Mouse (Mus musculus) hindbrain, embryonic 15.5 days (tissue): ENCODE data around the gene Col5a1. TPM values are rescaled to one million over a fixed set of nuclear protein-coding genes. Genes with fewer than 3 reads are reported as not detected.

Experiments
- ATAC-seq: fragments of 200-750 bp; cut with Nextera tagmentation; 2 replicates; pipeline ENCODE4 v1.8.0; 2017; ENCODE audit warnings: low read depth, moderate number of reproducible peaks, moderate TSS enrichment; ENCODE audit not compliant: low FRiP score
- H3K27ac ChIP-seq: fragments of 300-500 bp; sonication (generic); replicated peaks from 2 replicates; pipeline ENCODE4 v1.5.1; 2015; ENCODE audit warnings: mild to moderate bottlenecking, inconsistent platforms
- H3K27me3 ChIP-seq: fragments of 300-500 bp; sonication (generic); 2 replicates; pipeline ENCODE4 v1.6.1; 2015; ENCODE audit warnings: control low read depth, inconsistent platforms
- H3K36me3 ChIP-seq: fragments of 300-500 bp; sonication (generic); 2 replicates; pipeline ENCODE4 v1.6.1; 2015; ENCODE audit warnings: control low read depth, inconsistent platforms
- H3K4me1 ChIP-seq: fragments of 300-500 bp; sonication (generic); replicated peaks from 2 replicates; pipeline ENCODE4 v1.6.1; 2015; ENCODE audit warnings: control low read depth, inconsistent platforms
- H3K4me2 ChIP-seq: fragments of 300-500 bp; sonication (generic); 2 replicates; pipeline ENCODE4 v1.6.1; 2015; ENCODE audit warnings: moderate library complexity, mild to moderate bottlenecking, inconsistent platforms
- H3K4me3 ChIP-seq: fragments of 300-500 bp; sonication (generic); 2 replicates; pipeline ENCODE4 v1.5.1; 2015; ENCODE audit warnings: mild to moderate bottlenecking, inconsistent platforms
- H3K9ac ChIP-seq: fragments of 300-500 bp; sonication (generic); 2 replicates; pipeline ENCODE4 v1.6.1; 2015; ENCODE audit warnings: inconsistent platforms
- H3K9me3 ChIP-seq: fragments of 300-500 bp; sonication (generic); 2 replicates; pipeline ENCODE4 v1.6.1; 2016; ENCODE audit warnings: control low read depth, inconsistent platforms
- WGBS: fragments of 180-500 bp; shearing (Covaris S2); methylation state at CpG from one replicate; pipeline ENCODE4 v1.1.7; 2015; 5-methylcytosine and 5-hydroxymethylcytosine counted together
- polyA plus RNA-seq: library from polyadenylated mRNA; unstranded; fragments of >200 nt; fragmentation: Nextera tagmentation; extraction: Ambion mirVana; gene quantifications from 2 replicates; pipeline ENCODE4 v1.2.1, GENCODE M21; 2015

Col5a1 gene
- polyA plus RNA-seq, 1 experiment from 2014 or later = 12.0 TPM

DNA sequence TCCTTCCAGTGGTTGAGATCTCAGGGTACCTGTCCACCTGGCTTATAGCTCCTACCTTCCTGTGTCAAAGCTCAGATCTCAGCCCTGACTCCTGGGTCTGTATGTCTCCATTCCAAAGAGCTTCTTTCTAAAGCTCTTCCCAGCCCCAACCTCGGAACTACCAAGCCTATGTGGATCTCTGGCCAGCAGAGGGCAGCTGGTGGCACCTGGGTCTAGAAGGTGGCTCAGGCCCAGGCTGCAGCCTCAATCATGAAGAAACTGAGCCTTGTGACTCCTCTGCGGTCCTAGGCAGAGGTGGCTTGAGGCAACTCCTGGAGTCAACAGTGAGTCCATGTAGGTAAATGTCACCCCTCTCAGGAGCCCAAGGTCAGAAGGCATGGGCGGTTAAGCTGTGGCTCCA is 97.7 kb downstream of the Col5a1 start:
- no peak overlapping the region for H3K27ac ChIP-seq
- no peak for ATAC-seq
- no peak overlapping the region for H3K4me3 ChIP-seq
- H3K36me3 ChIP-seq = no peaks in the 10 kb centered on the region
- no peaks in the 10 kb centered on the region for H3K27me3 ChIP-seq
- H3K9me3 ChIP-seq = no peaks in the 10 kb centered on the region
- H3K9ac ChIP-seq = no peak overlapping the region
- WGBS = 54% methylated on average over 3 of the region's 3 CpGs
- peaks cover 5% of the 10 kb centered on the region; the same call in 1 of the 2 replicates for H3K4me1 ChIP-seq
- H3K4me2 ChIP-seq = no peak overlapping the region

DNA sequence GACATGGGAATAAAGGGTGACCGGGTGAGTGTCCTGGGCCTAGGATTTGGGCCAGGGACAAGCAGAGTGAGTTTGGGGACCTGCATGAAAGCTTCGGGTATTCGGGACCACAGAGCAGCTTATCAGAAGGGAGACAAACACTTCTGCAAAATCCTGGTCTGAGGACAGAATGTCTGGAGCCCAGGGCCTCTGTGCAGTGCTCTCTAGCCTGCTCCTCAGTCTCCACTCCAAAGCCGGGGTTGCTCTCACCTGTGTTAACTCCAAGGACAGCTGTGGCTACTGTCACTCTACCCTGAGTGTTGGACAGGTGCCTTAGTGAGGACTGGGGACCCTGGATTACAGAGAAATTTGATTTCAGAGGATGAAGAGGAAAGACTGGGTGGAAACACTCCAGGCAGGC is 100.5 kb downstream of the Col5a1 start:
- Histone ChIP-seq H3K27ac (no peak overlapping the region), H3K36me3 (no peaks in the 10 kb centered on the region), H3K9me3 (no peaks in the 10 kb centered on the region), H3K4me1 (0 out of 2 replicates have a peak, but pooled peaks cover 2% of the 10 kb centered on the region), H3K4me3 (no peak overlapping the region), H3K9ac (no peak overlapping the region), H3K27me3 (no peaks in the 10 kb centered on the region), H3K4me2 (no peak overlapping the region)
- ATAC-seq = no peak
- WGBS = 96% methylated on average over 4 of the region's 4 CpGs

- H3K9ac ChIP-seq = no peak overlapping the region
- H3K27ac ChIP-seq = no peak overlapping the region; the same call in 1 of the 2 replicates
- H3K9me3 ChIP-seq = no peaks in the 10 kb centered on the region
- WGBS = 71% methylated on average over 13 of the region's 13 CpGs
- H3K36me3 ChIP-seq = no peaks in the 10 kb centered on the region
- no peak overlapping the region for H3K4me3 ChIP-seq
- H3K27me3 ChIP-seq = no peaks in the 10 kb centered on the region
- H3K4me2 ChIP-seq = no peak overlapping the region
- peaks cover 22% of the 10 kb centered on the region for H3K4me1 ChIP-seq
- ATAC-seq = no peak
Observed at GRCm38 (mm10) chr2:27990430-27991211, 104.4 kb downstream of the Col5a1 start.

DNA sequence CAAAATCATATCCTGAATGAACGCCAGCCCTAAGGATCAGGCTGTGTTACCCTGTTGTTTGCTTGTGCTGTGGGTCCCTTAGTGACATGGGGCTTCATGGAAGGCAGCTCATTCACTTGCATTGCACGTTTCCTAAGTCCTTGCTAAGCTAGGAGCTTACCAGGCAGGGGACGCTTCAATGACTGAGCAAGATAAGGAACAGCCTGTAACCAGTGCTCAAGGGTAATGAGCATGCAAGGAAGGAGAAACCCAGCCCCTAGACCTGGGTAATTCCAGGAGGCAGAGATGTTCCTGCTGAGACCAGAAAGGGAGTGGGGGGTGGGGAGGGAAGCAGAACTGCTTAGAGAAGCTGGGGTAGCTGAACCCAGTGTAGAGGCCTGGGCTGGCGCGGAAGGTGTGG is 107.2 kb downstream of the Col5a1 start:
- no peak overlapping the region for H3K4me3 ChIP-seq
- peaks cover 29% of the 10 kb centered on the region for H3K4me1 ChIP-seq
- 73% methylated on average over 5 of the region's 5 CpGs for WGBS
- no peaks in the 10 kb centered on the region for H3K27me3 ChIP-seq
- no peaks in the 10 kb centered on the region for H3K9me3 ChIP-seq
- no peaks in the 10 kb centered on the region for H3K36me3 ChIP-seq
- peak; percentile 48; the same call in 1 of the 2 replicates for ATAC-seq
- no peak overlapping the region for H3K9ac ChIP-seq
- peak overlapping the region; percentile 76; the same call in 1 of the 2 replicates for H3K27ac ChIP-seq
- H3K4me2 ChIP-seq = no peak overlapping the region

GRCm38 (mm10) chr2:27999996-28000583 is 113.9 kb downstream of the Col5a1 start:
- ATAC-seq = no peak
- H3K9me3 ChIP-seq = no peaks in the 10 kb centered on the region
- no peak overlapping the region for H3K4me3 ChIP-seq
- H3K4me2 ChIP-seq = no peak overlapping the region
- H3K4me1 ChIP-seq = peaks cover 31% of the 10 kb centered on the region; the same call in 1 of the 2 replicates
- 88% methylated on average over 9 of the region's 9 CpGs for WGBS
- no peaks in the 10 kb centered on the region for H3K27me3 ChIP-seq
- 0 out of 2 replicates have a peak overlapping the region, but pooled peaks have one; percentile 8 for H3K27ac ChIP-seq
- H3K36me3 ChIP-seq = no peaks in the 10 kb centered on the region
- no peak overlapping the region for H3K9ac ChIP-seq

DNA sequence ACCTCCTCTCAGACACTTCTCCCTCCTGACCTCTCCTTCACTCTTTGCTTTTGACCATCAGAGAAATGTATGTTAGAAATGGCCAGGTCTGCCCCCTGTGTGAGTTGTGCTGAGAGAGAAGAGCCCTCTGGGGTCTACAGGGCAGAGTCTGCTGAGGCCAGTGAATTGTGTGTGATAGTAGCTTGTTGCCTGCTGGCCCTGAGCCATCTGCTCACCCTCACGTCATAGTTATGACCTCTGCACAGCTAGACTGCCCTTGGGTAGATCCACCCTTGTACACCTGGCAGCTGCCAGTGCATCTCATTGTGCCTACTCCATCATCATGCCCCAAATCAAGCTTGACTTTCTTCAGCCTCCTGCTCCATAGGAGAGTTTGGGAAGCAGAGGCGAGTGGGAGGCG is 114.4 kb downstream of the Col5a1 start:
- Histone ChIP-seq H3K4me1 (peaks cover 27% of the 10 kb centered on the region; the same call in 1 of the 2 replicates), H3K36me3 (no peaks in the 10 kb centered on the region), H3K4me3 (no peak overlapping the region), H3K9me3 (no peaks in the 10 kb centered on the region), H3K27ac (peak overlapping the region; percentile 3; the same call in 1 of the 2 replicates), H3K9ac (no peak overlapping the region), H3K4me2 (no peak overlapping the region), H3K27me3 (no peaks in the 10 kb centered on the region)
- WGBS = 70% methylated on average over 3 of the region's 3 CpGs
- no peak for ATAC-seq

GRCm38 (mm10) chr2:28001206-28001605 is 115.0 kb downstream of the Col5a1 start:
- ATAC-seq = no peak
- Histone ChIP-seq H3K9me3 (no peaks in the 10 kb centered on the region), H3K27me3 (no peaks in the 10 kb centered on the region), H3K4me3 (no peak overlapping the region), H3K4me2 (no peak overlapping the region), H3K9ac (no peak overlapping the region), H3K27ac (peak overlapping the region; percentile 3; the same call in 1 of the 2 replicates), H3K4me1 (peaks cover 26% of the 10 kb centered on the region; the same call in 1 of the 2 replicates), H3K36me3 (no peaks in the 10 kb centered on the region)
- WGBS = 78% methylated on average over 11 of the region's 11 CpGs

GRCm38 (mm10) chr2:28005187-28005586 is 119.0 kb downstream of the Col5a1 start:
- H3K9ac ChIP-seq = no peak overlapping the region
- no peak for ATAC-seq
- H3K4me3 ChIP-seq = no peak overlapping the region
- H3K27ac ChIP-seq = no peak overlapping the region
- H3K36me3 ChIP-seq = no peaks in the 10 kb centered on the region
- 95% methylated on average over 4 of the region's 4 CpGs for WGBS
- no peaks in the 10 kb centered on the region for H3K27me3 ChIP-seq
- no peaks in the 10 kb centered on the region for H3K9me3 ChIP-seq
- H3K4me2 ChIP-seq = no peak overlapping the region
- H3K4me1 ChIP-seq = peaks cover 29% of the 10 kb centered on the region

- Histone ChIP-seq H3K27ac (peak overlapping the region; percentile 67), H3K4me1 (peaks cover 20% of the 10 kb centered on the region), H3K36me3 (no peaks in the 10 kb centered on the region), H3K4me2 (no peak overlapping the region), H3K27me3 (no peaks in the 10 kb centered on the region), H3K4me3 (no peak overlapping the region), H3K9ac (no peak overlapping the region), H3K9me3 (no peaks in the 10 kb centered on the region)
- 28% methylated on average over 4 of the region's 4 CpGs for WGBS
- no peak for ATAC-seq
Observed at GRCm38 (mm10) chr2:28008261-28008660, 122.0 kb downstream of the Col5a1 start.

GRCm38 (mm10) chr2:28012367-28012766 is 126.1 kb downstream of the Col5a1 start:
- 56% methylated on average over 3 of the region's 3 CpGs for WGBS
- Histone ChIP-seq H3K27ac (no peak overlapping the region), H3K4me2 (no peak overlapping the region), H3K9ac (no peak overlapping the region), H3K27me3 (no peaks in the 10 kb centered on the region), H3K9me3 (no peaks in the 10 kb centered on the region), H3K4me3 (no peak overlapping the region), H3K4me1 (peaks cover 17% of the 10 kb centered on the region), H3K36me3 (no peaks in the 10 kb centered on the region)
- ATAC-seq = no peak

DNA sequence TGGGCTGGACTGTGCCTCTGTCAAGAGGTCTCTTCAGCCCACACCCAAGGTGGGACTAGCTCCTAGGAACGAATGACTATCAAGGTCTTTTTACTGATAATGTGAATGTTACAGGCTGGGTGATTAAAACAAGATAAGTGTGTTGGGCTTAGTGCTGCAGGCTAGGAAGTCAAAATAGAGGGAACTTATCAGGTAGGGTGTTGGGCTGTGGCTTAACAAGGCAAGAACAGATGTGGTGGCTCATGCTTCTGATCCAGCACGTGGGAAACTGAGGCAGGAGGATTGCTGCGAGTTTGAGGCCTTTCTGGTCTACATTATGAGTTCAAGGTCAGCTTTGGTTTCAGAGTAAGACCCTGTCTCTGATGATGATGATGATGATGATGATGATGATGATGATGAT is 128.6 kb downstream of the Col5a1 start:
- Histone ChIP-seq H3K27me3 (no peaks in the 10 kb centered on the region), H3K9me3 (no peaks in the 10 kb centered on the region), H3K27ac (no peak overlapping the region), H3K9ac (no peak overlapping the region), H3K4me3 (no peak overlapping the region), H3K4me2 (no peak overlapping the region), H3K36me3 (no peaks in the 10 kb centered on the region), H3K4me1 (no peaks in the 10 kb centered on the region)
- no peak for ATAC-seq
- WGBS = 96% methylated on average over 3 of the region's 3 CpGs

- H3K9me3 ChIP-seq = no peaks in the 10 kb centered on the region
- H3K9ac ChIP-seq = no peak overlapping the region
- no peak overlapping the region for H3K4me3 ChIP-seq
- no peak overlapping the region for H3K4me2 ChIP-seq
- H3K27me3 ChIP-seq = no peaks in the 10 kb centered on the region
- WGBS = 90% methylated on average over 6 of the region's 6 CpGs
- ATAC-seq = no peak
- H3K4me1 ChIP-seq = no peaks in the 10 kb centered on the region
- H3K36me3 ChIP-seq = no peaks in the 10 kb centered on the region
- H3K27ac ChIP-seq = no peak overlapping the region
Observed at GRCm38 (mm10) chr2:28024416-28024815, 138.2 kb downstream of the Col5a1 start.
